Mouse (Mus musculus) kidney, embryonic 14.5 days (tissue): Measurements from ENCODE around the gene Trip10. TPM values are rescaled to one million over a fixed set of nuclear protein-coding genes. Genes with fewer than 3 reads are reported as not detected.

Experiments
- ATAC-seq: fragments of 200-750 bp; cut with Nextera tagmentation; 2 replicates; pipeline ENCODE4 v1.8.0; 2017; ENCODE audit warnings: moderate number of reproducible peaks, mild to moderate bottlenecking, moderate TSS enrichment, moderate library complexity; ENCODE audit not compliant: low FRiP score, low TSS enrichment
- H3K27ac ChIP-seq: fragments of 300-500 bp; sonication (generic); 2 replicates; pipeline ENCODE4 v1.5.1; 2014; ENCODE audit warnings: low read depth, mild to moderate bottlenecking, low read length, moderate library complexity, mixed read lengths
- H3K27me3 ChIP-seq: fragments of 300-500 bp; sonication (generic); 2 replicates; pipeline ENCODE4 v1.6.1; 2014; ENCODE audit warnings: mild to moderate bottlenecking, low read length; ENCODE audit not compliant: control insufficient read depth, insufficient read depth
- H3K36me3 ChIP-seq: fragments of 300-500 bp; sonication (generic); 2 replicates; pipeline ENCODE4 v1.6.1; 2014; ENCODE audit warnings: low read length, mixed read lengths; ENCODE audit not compliant: control insufficient read depth, insufficient read depth
- H3K4me1 ChIP-seq: fragments of 300-500 bp; sonication (generic); 2 replicates; pipeline ENCODE4 v1.6.1; 2014; ENCODE audit warnings: low read length, mixed read lengths; ENCODE audit not compliant: control insufficient read depth, insufficient read depth
- H3K4me2 ChIP-seq: fragments of 300-500 bp; sonication (generic); replicated peaks from 2 replicates; pipeline ENCODE4 v1.6.1; 2014; ENCODE audit warnings: low read depth, mild to moderate bottlenecking, low read length
- H3K4me3 ChIP-seq: fragments of 300-500 bp; sonication (generic); 2 replicates; pipeline ENCODE4 v1.5.1; 2014; ENCODE audit warnings: mild to moderate bottlenecking, low read length
- H3K9ac ChIP-seq: fragments of 300-500 bp; sonication (generic); 2 replicates; pipeline ENCODE4 v1.6.1; 2014; ENCODE audit warnings: low read depth, mild to moderate bottlenecking, low read length, moderate library complexity
- H3K9me3 ChIP-seq: fragments of 300-500 bp; sonication (generic); 2 replicates; pipeline ENCODE4 v1.6.1; 2016; ENCODE audit warnings: low read length; ENCODE audit not compliant: control insufficient read depth
- WGBS: fragments of 180-500 bp; shearing (Covaris S2); extraction: QIAGEN DNeasy Blood & Tissue Kit; methylation state at CpG from one replicate; pipeline ENCODE4 v1.1.7; 2014; 5-methylcytosine and 5-hydroxymethylcytosine counted together
- polyA plus RNA-seq: library from polyadenylated mRNA; unstranded; fragments of >200 nt; fragmentation: Nextera tagmentation; extraction: Ambion mirVana; gene quantifications from 2 replicates; pipeline ENCODE4 v1.2.1, GENCODE M21; 2014

Trip10 gene
- polyA plus RNA-seq, 1 experiment from 2014 or later = 37.1 TPM

DNA sequence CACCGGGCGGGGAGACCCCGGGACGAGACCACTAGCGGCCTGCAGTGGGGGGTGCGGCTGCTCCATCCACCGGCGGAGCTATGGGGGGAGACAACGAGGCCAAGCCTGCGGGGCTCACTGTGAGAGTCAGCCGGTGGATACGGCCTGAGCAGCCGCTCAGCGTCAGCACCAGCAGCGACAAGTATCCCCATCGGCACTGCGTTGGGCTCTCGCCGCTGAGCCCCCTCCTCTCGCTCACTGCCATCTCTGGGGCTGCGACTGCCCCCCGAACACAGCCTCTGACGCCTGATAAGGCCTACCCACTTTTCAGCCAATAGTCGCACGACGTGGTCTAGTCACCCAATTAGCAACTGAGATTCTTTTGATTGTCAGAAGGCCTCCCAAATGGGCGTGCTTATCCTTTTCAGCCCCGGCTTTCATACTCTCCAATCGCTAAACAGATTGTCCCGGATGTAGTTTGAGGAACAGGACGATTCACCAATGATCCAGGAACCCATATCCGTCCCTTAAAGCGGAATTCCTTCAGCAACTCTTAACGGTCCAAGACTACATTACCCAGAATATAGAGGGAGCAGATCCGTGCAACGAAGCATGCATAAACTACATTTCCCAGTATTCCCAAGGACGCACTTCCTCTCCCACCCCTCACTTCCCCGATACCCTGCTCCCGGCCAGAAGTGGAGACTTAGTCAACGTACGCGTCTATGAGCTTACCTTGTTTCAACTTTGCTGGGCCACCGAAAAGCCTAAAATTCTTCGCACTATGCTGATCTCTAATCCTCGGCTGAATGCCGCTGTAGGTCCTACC, 1.7 kb upstream of the Trip10 start:
- ATAC-seq = peak; percentile 91
- Histone ChIP-seq H3K27me3 (no peaks in the 10 kb centered on the region), H3K4me3 (peak overlapping the region; percentile 73), H3K4me1 (peaks cover 21% of the 10 kb centered on the region; the same call in 1 of the 2 replicates), H3K9me3 (no peaks in the 10 kb centered on the region), H3K27ac (peak overlapping the region; percentile 86; the same call in 1 of the 2 replicates), H3K4me2 (peak overlapping the region; percentile 89), H3K9ac (peak overlapping the region; percentile 78), H3K36me3 (peaks cover 13% of the 10 kb centered on the region; the same call in 1 of the 2 replicates)
- 0% methylated on average over 46 of the region's 46 CpGs for WGBS

DNA sequence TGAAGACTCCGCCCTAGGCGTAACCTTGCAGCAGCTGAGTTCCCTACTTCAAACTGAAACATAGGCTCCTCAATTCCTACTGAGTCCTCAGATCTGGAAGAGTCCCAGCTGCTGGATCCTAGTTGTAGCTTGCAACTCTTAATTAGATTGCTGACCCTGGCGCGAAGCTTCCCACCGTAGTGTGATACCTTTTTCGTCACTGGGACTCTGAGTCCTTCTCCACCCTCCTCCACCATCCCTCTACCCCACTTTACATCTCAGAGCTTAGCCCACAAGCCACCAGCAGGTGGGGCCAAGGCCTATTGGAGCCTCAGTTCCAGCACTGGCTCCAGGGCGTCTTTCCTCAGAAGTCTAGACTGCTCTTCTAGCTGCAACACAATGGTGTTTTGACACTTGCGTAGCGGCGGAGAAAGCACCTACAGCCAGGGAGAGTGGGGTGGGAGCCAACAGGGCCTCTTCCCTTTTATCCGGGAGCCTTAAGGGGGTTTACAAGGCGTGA, 1.0 kb upstream of the Trip10 start, which contains the start of gene Gpr108:
Gene Gpr108, minus strand, starts transcription at position 246 of the 499 bp plus-strand sequence.
- under 1% methylated on average over 12 of the region's 12 CpGs for WGBS
- Histone ChIP-seq H3K4me2 (peak within 1 kb of the TSS; percentile 89), H3K9ac (peak within 1 kb of the TSS; percentile 78), H3K9me3 (no peaks in the 10 kb centered on the region), H3K4me1 (peaks cover 21% of the 10 kb centered on the region; the same call in 1 of the 2 replicates), H3K27ac (peak within 1 kb of the TSS; percentile 86), H3K27me3 (no peaks in the 10 kb centered on the region), H3K36me3 (peaks cover 11% of the 10 kb centered on the region; the same call in 1 of the 2 replicates), H3K4me3 (peak within 1 kb of the TSS; percentile 73)
- peak; percentile 63 for ATAC-seq

DNA sequence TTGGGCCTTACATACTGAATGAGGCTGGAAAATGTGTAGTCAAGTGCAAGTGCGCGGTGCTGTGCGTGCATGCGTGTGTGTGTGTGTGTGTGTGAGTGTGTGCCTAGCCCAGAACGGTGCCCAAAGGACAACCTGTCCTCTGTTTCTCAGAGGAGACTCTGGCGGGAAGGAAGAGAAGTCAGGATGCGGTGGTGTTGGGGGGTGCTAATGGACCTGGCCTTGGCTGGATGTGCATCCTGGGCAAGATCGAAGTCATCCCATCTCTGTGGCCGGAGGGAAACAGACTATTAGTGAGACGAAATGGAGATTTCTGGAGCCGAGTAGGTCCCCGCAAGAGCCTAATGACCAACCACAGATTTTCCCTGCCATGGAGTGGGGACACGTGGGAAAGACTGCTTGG, 484 bp upstream of the Trip10 start:
- Histone ChIP-seq H3K4me3 (peak overlapping the region; percentile 73), H3K27ac (peak overlapping the region; percentile 86), H3K9ac (peak overlapping the region; percentile 50; the same call in 1 of the 2 replicates), H3K27me3 (no peaks in the 10 kb centered on the region), H3K4me1 (peaks cover 21% of the 10 kb centered on the region; the same call in 1 of the 2 replicates), H3K9me3 (no peaks in the 10 kb centered on the region), H3K4me2 (peak overlapping the region; percentile 89), H3K36me3 (peaks cover 16% of the 10 kb centered on the region)
- WGBS = 7% methylated on average over 13 of the region's 13 CpGs
- ATAC-seq = no peak

DNA sequence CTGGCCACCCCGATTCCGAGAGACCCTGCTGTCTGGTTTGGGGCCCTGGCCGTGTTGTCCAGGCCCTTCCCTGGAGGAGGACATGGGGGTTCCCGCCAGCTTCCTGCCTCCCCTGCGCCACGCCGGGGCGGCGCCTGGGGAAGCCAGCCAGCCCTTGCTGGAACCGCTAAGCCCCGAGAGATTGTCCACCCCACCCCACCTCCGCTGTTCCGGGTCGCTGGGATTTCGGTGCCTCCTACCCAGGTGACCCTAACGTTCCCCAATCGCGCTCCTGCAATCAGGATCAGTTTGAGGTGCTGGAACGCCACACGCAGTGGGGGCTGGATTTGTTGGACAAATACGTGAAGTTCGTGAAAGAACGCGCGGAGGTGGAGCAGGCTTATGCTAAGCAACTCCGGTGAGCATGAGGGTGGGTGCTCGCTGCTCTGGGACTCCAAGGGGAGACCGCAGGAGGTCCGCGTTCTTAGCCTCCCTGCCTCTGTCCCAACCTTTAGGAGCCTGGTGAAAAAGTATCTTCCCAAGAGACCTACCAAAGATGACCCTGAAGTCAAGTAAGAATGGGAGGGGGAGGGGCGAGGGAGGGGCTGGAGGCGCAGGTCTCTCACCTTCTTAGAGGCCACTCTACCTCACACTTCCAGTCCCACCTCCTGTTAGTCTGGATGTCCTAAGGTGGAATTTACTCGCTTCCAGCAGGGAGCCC, 1.4 kb downstream of the Trip10 start:
- peak overlapping the region; percentile 42; the same call in 1 of the 2 replicates for H3K27ac ChIP-seq
- peak overlapping the region; percentile 89 for H3K4me2 ChIP-seq
- peaks cover 21% of the 10 kb centered on the region; the same call in 1 of the 2 replicates for H3K4me1 ChIP-seq
- H3K9me3 ChIP-seq = no peaks in the 10 kb centered on the region
- ATAC-seq = no peak
- peaks cover 27% of the 10 kb centered on the region for H3K36me3 ChIP-seq
- WGBS = 2% methylated on average over 33 of the region's 33 CpGs
- no peaks in the 10 kb centered on the region for H3K27me3 ChIP-seq
- H3K4me3 ChIP-seq = peak overlapping the region; percentile 73
- H3K9ac ChIP-seq = peak overlapping the region; percentile 68

DNA sequence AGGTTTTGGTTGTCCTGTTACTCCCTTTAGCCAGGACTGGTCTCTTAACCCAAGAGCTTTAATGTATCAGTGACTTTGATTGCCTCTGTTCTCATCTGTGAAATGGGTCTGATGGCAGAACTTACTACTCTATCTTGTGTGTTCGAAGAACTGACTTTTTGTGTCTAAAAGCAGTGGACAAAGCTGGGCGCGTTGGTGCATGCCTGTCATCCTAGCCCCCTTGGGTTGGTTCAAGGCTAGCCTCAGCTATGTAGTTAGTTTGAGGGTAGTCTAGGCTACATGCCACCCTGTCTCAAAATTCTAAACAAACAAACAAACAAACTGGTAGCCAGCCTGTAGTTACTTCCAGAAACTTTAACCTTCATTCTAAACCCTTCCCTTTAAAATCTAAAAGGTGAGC, 2.2 kb downstream of the Trip10 start:
- H3K27ac ChIP-seq = no peak overlapping the region
- no peak for ATAC-seq
- H3K4me3 ChIP-seq = no peak overlapping the region; the same call in 1 of the 2 replicates
- no peak overlapping the region for H3K9ac ChIP-seq
- no peaks in the 10 kb centered on the region for H3K27me3 ChIP-seq
- H3K4me2 ChIP-seq = no peak overlapping the region
- H3K36me3 ChIP-seq = peaks cover 33% of the 10 kb centered on the region
- no peaks in the 10 kb centered on the region for H3K9me3 ChIP-seq
- 94% methylated on average over 3 of the region's 3 CpGs for WGBS
- peaks cover 17% of the 10 kb centered on the region; the same call in 1 of the 2 replicates for H3K4me1 ChIP-seq

DNA sequence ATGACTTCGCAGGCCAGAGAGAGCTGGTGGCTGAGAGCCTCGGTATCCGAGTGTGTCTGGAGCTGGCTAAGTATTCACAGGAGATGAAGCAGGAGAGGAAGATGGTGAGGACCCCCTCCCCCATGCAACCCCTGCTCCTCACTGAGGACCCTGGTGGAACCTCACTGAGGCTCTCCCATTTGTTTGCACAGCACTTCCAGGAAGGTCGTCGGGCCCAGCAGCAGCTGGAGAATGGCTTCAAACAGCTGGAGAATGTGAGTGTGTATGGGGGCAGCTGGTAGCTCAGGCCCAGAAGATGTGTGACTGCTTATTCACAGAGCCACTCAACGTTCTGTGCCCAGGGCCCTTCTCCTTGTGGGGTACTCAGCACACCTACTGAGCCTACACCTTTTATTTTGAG, 4.1 kb downstream of the Trip10 start:
- Histone ChIP-seq H3K36me3 (peaks cover 45% of the 10 kb centered on the region), H3K9me3 (no peaks in the 10 kb centered on the region), H3K4me1 (peaks cover 13% of the 10 kb centered on the region; the same call in 1 of the 2 replicates), H3K27ac (no peak overlapping the region), H3K9ac (no peak overlapping the region), H3K4me2 (no peak overlapping the region), H3K4me3 (no peak overlapping the region), H3K27me3 (no peaks in the 10 kb centered on the region)
- WGBS = 83% methylated on average over 6 of the region's 6 CpGs
- ATAC-seq = no peak

DNA sequence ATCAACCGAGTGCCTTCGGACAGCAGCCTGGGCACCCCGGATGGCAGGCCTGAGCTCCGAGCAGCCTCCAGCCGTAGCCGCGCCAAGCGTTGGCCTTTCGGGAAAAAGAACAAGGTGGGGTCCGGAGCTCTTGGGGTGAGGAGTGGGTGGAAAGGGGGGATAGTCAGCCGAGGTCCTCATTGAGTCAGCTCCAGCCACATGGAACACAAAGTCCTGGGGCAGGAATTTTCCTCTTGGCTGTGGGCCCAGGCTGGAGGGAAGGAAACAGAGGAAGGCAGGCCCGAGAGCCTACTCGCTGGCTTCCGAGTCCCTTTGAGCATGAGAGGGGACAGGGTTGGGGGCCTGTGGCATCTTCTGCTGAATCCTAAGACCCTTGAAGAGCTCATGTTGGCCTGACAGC, 6.1 kb downstream of the Trip10 start:
- no peak for ATAC-seq
- 94% methylated on average over 14 of the region's 14 CpGs for whole genome bisulfite sequencing
- Histone ChIP-seq H3K4me2 (no peak overlapping the region), H3K27ac (no peak overlapping the region), H3K9me3 (no peaks in the 10 kb centered on the region), H3K4me3 (no peak overlapping the region), H3K9ac (no peak overlapping the region), H3K27me3 (no peaks in the 10 kb centered on the region), H3K36me3 (peaks cover 65% of the 10 kb centered on the region), H3K4me1 (peaks cover 7% of the 10 kb centered on the region; the same call in 1 of the 2 replicates)

DNA sequence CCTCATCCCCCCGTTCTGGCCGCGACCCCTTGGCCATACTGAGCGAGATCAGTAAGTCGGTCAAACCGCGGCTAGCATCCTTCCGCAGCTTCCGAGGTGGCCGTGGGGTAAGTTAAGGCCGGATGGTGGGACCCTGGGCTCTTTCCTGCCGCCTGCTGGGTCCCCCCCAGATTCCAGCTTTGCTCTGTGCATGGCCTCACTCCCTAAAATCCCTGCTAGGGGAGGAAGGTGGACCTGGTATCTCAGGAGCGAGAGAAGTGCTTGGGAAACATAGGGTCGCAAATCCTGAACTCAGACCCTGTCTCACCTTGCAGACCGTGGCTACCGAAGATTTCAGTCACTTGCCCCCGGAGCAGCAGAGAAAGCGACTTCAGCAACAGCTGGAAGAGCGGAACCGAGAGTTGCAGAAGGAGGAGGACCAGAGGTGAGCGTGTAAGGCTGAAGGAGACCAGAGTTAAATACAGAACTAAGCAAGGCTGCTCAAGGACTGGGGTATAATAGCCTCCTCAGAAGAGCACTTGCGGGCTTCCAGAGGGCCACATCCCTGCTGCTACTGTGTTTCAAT, 7.7 kb downstream of the Trip10 start:
- no peak overlapping the region for H3K9ac ChIP-seq
- H3K27me3 ChIP-seq = no peaks in the 10 kb centered on the region
- WGBS = 96% methylated on average over 22 of the region's 22 CpGs
- H3K4me3 ChIP-seq = no peak overlapping the region
- no peak overlapping the region for H3K4me2 ChIP-seq
- H3K4me1 ChIP-seq = no peaks in the 10 kb centered on the region
- peaks cover 82% of the 10 kb centered on the region for H3K36me3 ChIP-seq
- no peak overlapping the region for H3K27ac ChIP-seq
- ATAC-seq = no peak
- H3K9me3 ChIP-seq = no peaks in the 10 kb centered on the region
